Mouse (Mus musculus): ENCODE measurements around the gene Slc38a2.
A peak's percentile ranks its signal among the peaks of the same experiment; 100 is the strongest.

Gene Slc38a2

DNA sequence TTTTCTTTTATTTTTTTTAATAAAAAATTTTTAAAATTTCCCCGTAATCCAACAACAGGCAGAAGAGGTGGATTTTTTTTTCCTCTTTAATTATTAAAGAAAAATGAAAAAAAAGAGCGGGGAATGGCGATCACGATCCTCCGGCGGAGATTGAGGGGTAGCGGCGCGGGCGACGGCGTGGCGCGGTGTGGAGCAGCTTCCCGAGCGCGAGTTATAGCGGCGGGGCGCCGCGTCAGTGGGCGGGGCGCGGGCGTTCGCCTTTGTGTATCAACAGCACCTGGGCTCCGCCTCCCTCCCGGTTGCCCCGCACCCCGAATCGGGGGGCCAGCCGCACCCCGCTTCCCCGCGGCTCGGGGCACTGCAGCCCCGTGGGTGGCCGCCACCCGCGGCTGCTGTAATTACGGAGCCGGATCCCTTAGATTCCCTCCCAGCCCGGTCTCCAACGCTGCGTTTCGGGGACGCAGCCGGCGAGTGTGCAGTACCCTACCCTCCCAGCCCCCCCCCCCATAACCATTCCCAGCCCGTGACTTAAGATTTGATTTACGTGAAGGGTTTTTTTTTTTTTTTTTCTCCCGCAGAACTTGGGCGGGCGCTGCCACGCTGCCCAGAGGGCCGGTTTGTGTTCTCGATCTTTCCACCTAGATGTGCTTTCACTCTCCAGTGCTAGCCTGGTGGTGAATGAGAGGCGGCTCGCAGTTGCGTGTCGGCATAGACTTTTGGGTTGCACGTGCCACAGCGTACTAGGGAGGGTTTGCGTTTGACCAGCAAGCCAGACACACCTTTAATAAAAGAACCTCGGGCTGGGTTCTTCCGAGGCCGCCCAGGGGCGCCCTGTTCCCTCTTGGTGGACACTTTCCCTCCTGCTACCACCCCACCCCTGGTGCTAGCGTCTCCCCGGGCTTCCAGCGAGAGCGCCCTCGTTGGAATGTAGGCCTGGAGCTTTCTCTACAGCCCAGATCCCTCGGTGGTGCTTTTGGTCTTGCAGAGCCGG lies at the start of gene Slc38a2:
TSS of gene Slc38a2 (minus strand) at position 210 of the 991 bp plus-strand sequence.
- DNase-seq (ENCODE audit: low spot score), result peak; percentile 77

DNA sequence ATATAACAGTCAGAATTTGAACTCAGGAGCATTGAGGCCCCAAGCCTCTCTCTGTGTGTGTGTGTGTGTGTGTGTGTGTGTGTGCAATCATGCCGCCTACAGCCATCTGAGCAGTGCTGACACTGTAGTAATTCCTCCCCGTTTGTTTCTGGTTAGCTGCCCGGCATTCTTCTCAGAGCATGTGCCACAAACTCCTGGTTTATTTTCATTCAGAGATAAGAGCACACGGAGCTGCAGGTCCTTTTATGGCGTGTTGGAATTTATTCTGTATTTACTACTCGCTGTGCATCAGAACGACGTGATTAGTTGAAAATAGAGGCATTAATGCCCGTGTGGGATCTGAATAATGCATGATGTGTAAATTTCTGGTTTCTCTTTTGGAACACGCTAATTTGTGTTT lies 49.6 kb upstream of the Slc38a2 start:
- no peak for DNase-seq (ENCODE audit: low spot score)

DNA sequence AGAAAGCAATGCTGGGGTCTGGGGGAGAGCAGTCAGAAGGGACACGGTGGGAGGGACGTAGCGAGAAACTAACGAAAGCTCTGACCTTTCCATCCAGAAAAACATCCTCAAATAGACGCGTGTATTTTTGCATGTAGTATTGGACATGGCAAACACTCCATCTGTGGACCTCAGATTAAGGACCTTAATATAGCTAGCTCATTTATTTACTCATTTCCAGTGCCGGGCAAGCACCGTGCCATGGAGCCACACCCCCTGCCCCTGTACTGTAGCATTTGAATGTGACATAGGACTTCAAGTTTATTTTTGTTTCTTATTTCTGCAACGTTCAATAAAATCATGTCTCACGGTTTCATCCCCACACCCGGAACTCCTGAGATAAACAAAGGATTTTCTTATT lies 48.0 kb upstream of the Slc38a2 start:
- no peak for DNase-seq (ENCODE audit: low spot score)

- no peak for DNase-seq (ENCODE audit: low spot score)
Observed at GRCm38 (mm10) chr15:96746986-96747385, 47.5 kb upstream of the Slc38a2 start.

DNA sequence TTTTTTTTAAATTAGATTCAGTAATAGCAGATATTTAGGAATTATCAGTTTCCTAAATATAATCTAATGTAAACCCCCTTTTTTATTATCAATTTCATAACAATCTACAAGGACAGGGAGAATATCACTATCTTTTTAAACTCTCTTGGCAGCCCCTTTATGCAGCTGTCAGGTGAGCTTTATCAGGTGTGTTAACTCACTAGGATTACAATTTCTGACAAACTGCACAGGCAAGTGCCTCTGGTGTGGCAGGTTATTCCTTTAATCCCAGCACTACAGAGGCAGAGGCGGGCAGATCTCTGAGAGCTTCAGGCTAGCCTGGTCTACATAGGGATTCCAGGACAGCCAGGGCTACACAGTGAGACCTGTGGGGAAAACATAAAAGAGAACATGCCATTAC lies 45.8 kb upstream of the Slc38a2 start:
- DNase-seq (ENCODE audit: low spot score), result no peak

DNA sequence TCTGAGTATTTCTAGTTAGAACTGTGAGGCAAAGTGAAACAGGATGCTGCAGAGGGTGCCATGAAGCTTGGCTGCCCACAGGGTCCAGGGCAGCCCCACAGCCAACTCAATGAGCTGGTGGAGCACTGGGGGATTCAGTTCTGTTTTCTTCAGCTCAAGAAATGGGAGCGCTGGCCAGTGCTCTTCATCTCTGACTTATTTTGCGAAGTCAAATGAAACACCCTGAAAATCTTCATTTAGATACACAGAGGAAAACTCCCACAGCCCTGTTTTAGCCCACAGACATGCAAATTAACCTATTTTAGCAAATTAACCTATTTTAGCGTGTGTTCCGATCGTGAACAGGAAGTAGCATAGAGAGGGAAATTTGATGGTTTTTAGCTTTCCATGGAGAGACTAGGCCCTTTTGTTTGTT lies 45.4 kb upstream of the Slc38a2 start:
- DNase-seq (ENCODE audit: low spot score), result no peak

- DNase-seq (ENCODE audit: low spot score), result no peak
Observed at GRCm38 (mm10) chr15:96744153-96744881, 44.8 kb upstream of the Slc38a2 start.

- DNase-seq (ENCODE audit: low spot score), result no peak
Observed at GRCm38 (mm10) chr15:96743257-96743656, 43.7 kb upstream of the Slc38a2 start.

DNA sequence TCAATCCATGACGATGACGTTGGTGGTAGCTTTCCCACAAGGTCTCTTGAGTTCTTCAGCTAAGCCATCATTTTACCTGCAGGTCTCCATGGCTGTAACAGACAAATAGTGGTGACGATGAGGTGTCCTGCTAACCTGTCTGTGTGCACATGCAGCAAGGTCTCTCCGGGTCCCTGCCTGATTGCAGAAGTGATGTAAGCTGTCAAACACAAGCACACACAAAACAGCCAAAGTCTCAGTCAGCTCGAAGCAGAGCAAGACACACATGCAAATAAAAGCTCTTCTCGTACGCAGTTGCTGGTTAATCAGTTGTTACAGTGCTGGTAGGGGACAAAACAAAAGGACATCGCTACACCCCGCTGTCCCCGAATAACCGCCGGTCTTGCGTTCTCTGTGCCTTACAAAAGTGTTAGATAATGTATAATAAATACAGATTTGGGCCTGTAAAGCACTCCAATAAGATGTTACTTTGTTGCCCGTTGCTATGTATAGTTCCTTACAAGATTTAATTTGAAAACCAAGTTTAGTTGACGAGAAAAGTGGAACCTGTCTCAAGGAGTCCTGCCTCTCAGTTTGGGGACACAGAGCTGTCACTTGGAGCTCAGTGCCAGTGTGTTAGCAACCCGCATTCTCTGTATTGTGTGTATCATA lies 43.2 kb upstream of the Slc38a2 start:
- DNase-seq (ENCODE audit: low spot score), result no peak

DNA sequence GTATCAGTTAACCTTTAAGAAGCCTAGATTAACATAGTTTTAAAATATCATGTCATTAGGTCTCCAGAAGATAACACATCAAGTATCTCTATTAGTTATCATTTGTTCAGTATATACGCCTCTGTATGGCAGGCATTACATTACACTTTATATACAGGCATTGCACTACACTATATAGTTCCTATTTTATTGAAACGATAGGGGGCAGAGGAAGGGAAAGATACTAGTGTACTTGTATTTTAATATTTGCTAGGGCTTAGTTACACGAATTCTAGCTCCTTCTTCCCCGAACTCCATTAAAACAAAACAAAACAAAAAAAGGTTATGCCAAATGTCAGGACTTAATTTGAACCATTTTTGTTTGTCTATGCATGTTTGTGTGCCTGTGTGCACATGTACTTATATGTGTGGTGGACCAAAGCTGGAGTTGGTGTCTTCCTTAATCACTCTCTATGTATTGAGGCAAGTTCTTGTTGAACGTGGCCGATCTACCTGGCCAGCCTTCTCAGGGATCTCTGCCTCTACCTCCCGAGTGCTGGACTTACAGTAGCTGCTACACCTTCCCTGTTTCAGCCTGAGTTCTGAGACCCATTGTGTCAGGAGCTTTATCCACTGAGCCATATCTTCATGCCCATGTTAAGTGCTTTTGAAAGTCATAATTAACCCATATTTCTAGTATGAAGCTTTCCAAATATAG lies 41.5 kb upstream of the Slc38a2 start:
- DNase-seq (ENCODE audit: low spot score), result no peak

DNA sequence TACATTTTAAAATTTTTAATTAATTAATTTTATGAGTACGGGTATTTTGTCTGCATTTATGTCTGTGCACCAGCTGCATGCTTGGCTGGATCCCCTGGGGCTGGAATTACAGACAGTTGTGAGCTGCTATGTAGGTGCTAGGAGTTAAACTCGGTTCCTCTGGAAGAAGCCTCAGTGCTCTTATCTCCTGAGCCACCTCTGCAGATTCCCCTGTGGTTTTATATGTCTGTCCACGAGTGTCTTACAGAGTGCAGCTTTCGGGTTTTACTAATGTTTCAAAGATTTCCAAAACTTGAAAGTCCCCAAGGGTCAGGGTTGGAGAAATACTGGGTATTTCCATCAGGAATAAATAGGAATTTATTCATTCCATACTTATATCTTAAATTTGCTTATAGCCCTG lies 40.6 kb upstream of the Slc38a2 start:
- no peak for DNase-seq (ENCODE audit: low spot score)

DNA sequence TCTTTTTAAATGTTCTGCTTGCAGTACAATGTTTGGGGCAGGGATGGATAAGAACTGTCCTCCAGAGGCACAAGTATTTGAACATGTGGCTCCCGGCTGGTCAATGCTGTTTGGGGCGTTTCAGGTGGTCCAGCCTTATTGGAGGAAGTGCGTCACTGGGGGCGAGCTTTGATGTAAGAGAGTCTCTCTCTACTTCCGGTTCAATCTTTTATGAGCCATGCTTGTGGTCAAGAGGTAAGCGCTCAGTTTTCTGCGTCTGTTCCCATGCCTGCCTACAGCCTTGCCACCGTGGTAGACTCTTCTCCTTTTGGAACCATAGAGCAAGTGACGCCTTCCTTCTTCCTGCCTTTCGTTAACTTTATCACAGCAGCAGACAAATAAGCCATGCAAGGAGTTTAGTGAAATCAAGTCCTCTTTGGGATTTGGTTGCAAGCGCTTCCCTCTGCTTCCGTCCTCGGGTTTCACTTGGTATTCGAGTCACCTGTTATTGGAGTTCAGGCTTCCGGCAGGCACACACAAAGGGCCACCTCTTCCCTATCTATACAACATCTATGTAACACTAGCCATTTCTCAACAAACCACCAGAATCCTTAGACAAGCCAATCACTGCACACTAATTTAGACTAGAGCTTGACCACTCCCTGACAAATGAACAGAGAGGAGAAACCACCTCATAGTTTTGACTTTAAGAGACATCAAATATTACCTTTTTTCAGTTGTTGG lies 37.3 kb upstream of the Slc38a2 start:
- DNase-seq (ENCODE audit: low spot score), result no peak

DNA sequence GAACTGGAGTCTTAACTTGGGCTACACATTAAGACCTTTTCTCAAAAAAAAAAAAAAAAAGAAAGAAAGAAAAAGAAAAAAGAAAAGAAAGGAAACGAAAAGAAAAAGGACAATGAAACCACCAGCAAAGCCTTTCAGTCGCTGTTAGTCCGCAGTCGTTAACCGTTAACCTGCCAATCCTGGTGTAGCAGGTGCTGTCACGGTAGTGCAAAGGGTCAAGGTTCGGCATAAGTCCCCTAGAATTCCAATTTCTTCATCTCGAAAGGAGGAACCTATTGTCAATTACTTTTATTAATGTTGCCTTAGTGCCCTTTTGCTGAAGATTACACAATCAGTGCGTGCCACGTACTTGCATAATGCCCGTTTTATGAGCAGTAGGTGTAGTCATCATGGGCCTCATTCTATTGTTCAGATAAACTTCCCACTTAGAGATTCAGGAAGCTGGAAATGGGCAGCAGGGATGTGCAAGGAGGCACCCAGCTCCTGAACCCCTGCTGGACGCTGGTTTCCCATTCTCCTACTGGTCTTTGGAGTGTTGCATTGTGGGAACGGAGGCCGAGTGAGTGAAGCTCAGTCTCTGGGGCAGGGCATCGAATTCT lies 36.1 kb upstream of the Slc38a2 start:
- no peak for DNase-seq (ENCODE audit: low spot score)

DNA sequence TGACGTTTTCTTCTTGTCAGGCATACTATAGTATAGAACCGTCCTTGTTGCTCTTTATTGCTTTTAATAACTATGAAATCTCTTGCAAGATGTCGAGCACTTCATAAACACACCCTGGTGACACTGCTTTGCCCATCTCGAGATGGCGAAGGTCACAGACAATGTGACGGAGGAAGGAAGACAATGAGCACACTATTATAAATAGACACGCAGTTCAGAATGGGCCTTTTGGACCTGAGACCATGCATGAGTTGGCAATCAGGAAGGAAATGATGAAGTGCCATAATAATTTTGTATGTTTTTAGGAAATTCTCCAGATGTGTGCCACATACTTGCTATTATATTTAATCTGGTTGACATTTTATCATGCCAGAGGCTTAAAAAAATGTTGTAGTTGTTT lies 34.9 kb upstream of the Slc38a2 start:
- no peak for DNase-seq (ENCODE audit: low spot score)

GRCm38 (mm10) chr15:96730416-96730815 lies 30.9 kb upstream of the Slc38a2 start:
- no peak for DNase-seq (ENCODE audit: low spot score)

- DNase-seq (ENCODE audit: low spot score), result no peak
Observed at GRCm38 (mm10) chr15:96729785-96730184, 30.3 kb upstream of the Slc38a2 start.

GRCm38 (mm10) chr15:96728993-96729392 lies 29.5 kb upstream of the Slc38a2 start:
- DNase-seq (ENCODE audit: low spot score), result no peak

GRCm38 (mm10) chr15:96728346-96728745 lies 28.8 kb upstream of the Slc38a2 start:
- DNase-seq (ENCODE audit: low spot score), result no peak

DNA sequence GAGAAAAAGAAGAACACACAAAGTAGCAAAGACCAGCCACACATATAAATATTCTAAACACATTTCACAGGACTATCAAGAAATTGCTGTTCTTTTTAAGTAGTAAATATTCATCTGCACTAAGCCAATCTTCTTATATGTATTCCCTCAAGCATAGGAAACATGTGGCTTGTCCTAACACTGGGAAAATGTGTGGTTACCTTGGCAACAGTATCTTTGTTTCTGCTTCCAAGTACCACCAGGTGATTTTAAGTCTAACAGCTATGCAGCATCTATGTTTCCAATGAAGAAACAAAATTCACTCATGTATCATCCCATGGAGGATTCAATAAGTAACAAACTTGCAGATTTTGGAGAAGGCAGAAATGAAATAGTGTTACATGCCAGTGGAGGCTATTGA lies 25.0 kb upstream of the Slc38a2 start:
- no peak for DNase-seq (ENCODE audit: low spot score)

DNA sequence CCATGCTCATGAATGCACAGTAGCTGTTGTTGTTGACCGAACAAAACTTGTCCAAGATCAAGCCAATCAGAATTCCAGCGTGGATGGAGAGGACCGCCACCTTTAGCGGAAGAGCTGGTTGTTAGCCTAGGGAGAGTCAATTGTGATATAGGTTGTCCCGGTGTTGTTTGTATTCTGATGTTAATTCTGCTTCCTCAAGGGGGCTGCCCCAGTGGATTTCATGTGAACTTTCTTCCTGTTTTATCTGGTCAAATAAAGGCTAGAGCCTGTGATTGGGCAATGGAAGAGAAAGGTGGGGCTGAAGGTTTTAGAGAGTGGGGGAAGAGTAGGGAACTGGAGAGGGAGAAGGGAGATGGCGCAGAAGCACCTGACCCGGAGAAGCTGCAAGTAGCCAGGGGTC lies 22.7 kb upstream of the Slc38a2 start:
- DNase-seq (ENCODE audit: low spot score), result no peak

- DNase-seq (ENCODE audit: low spot score), result no peak
Observed at GRCm38 (mm10) chr15:96720146-96720545, 20.6 kb upstream of the Slc38a2 start.

All from urinary bladder, postnatal 10 days (tissue).